Mouse (Mus musculus) brain, embryonic 14.5 days (tissue): ENCODE results near the gene Nip7.

Source experiments
- CTCF ChIP-seq: fragments of 200-500 bp; IDR thresholded peaks from 2 replicates; pipeline ENCODE4 v1.5.1; 2012; ENCODE audit warnings: inconsistent platforms, mild to moderate bottlenecking, moderate library complexity, borderline replicate concordance; ENCODE audit not compliant: insufficient read depth, insufficient read length; ENCODE audit errors: extremely low read depth
- POLR2A ChIP-seq: fragments of 200-500 bp; IDR thresholded peaks from 2 replicates; pipeline ENCODE4 v1.6.1; 2012; ENCODE audit warnings: mild to moderate bottlenecking, inconsistent platforms, borderline replicate concordance; ENCODE audit not compliant: poor library complexity, insufficient read depth, insufficient read length, severe bottlenecking; ENCODE audit errors: extremely low read depth

GRCm38 (mm10) chr8:107062613-107063012 lies 5.9 kb downstream of the Nip7 start:
- TF ChIP-seq POLR2A (no peak), CTCF (no peak)
